Mouse (Mus musculus) bone marrow, adult 2 months (tissue): ENCODE measurements at regions not wholly inside any gene's neighbourhood (a gene's known extent, or its start where the extent isn't known, plus 50 kb on each side); places are given as distances from the start of the nearest gene placed in this dataset.

ENCODE experiments used
- H3K27ac ChIP-seq: fragments of 200-500 bp; 2 replicates; pipeline ENCODE4 v1.5.1; 2012; ENCODE audit warnings: low read depth, mild to moderate bottlenecking, control low read depth, inconsistent platforms, low read length; ENCODE audit not compliant: control insufficient read depth, poor library complexity, insufficient read depth
- H3K4me1 ChIP-seq: fragments of 200-500 bp; 2 replicates; pipeline ENCODE4 v1.6.1; 2011; ENCODE audit warnings: low read length; ENCODE audit not compliant: control insufficient read depth, insufficient read depth
- H3K4me3 ChIP-seq: fragments of 200-500 bp; replicated peaks from 2 replicates; pipeline ENCODE3; 2011; ENCODE audit warnings: mild to moderate bottlenecking, low read depth, low read length, control low read depth; ENCODE audit not compliant: control insufficient read depth
- CTCF ChIP-seq: fragments of 200-500 bp; IDR thresholded peaks from 2 replicates; pipeline ENCODE4 v1.5.1; 2011; ENCODE audit warnings: low read length, control low read depth; ENCODE audit not compliant: control insufficient read depth, insufficient read depth
- POLR2A ChIP-seq: fragments of 200-500 bp; IDR thresholded peaks from 2 replicates; pipeline ENCODE4 v1.6.1; 2011; ENCODE audit warnings: low read depth, mild to moderate bottlenecking, control low read depth, low read length, borderline replicate concordance; ENCODE audit not compliant: control insufficient read depth
- WGBS: fragments of 180-500 bp; shearing (Covaris S2); methylation state at CpG from one replicate; pipeline ENCODE4 v1.1.7; 2018; 5-methylcytosine and 5-hydroxymethylcytosine counted together

GRCm38 (mm10) chr3:41484920-41485319 lies 70.6 kb upstream of the Jade1 start:
- H3K4me3 ChIP-seq: no peak overlapping the region
- TF ChIP-seq POLR2A: no peak
- TF ChIP-seq CTCF: no peak
- no peak overlapping the region for H3K27ac ChIP-seq
- no peaks in the 10 kb centered on the region; the same call in 1 of the 2 replicates for H3K4me1 ChIP-seq
- WGBS: 87% methylated on average over 9 of the region's 9 CpGs

DNA sequence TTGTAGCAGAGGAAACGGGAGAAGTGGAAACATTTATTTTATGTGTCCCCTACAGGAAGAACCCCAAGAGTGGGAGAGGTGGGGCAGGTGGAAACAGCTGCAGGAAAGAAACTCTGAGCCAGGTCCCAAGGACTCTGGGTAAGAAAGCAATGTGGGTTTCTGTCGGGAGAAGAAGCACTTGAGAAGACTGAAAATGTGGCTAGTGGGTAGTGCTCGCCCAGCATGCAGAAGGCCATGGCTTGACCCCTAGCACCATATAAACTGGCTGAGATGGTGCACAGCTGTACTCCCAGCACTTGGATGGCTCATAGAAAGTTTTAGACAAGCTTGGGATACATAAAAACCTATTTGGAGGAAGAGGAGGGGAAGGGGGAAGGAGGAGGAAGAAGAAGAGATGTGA lies 71.9 kb upstream of the Jade1 start:
- no peak overlapping the region for H3K4me3 ChIP-seq
- WGBS: 9% methylated on average over 3 of the region's 3 CpGs
- TF ChIP-seq POLR2A: no peak
- no peak for TF ChIP-seq CTCF
- no peak overlapping the region for H3K27ac ChIP-seq
- no peaks in the 10 kb centered on the region; the same call in 1 of the 2 replicates for H3K4me1 ChIP-seq

DNA sequence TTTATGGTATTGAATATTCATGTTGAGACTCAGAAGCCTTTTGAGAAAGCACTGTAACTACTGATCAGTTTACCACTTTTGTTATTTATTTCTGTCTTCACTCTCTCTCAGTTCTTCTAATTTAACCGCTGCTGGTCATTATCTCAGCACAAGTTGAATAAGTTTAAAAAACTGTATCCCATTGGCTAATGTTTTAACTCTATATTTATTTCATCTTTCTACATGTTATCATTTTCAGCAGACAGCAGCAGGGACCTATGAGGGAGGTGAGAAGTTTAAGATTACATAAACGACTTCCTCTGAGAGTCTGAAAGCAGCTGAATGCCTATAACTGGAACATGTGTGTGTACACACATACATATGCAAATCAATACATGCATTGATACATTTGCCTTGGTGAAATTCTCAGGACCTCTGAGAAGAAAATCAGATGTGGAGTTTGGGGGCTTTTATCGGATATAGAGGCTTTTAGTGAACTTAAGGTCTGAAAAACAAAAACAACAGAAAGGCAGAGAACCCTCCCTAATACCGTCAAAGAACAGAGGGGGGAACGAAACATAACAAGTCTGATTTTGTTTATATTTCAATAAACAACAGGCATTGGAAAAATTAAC lies 72.5 kb upstream of the Jade1 start:
- Histone ChIP-seq H3K4me1 (no peaks in the 10 kb centered on the region; the same call in 1 of the 2 replicates), H3K4me3 (no peak overlapping the region), H3K27ac (no peak overlapping the region)
- 17% methylated on average over 5 of the region's 5 CpGs for WGBS
- TF ChIP-seq POLR2A (no peak), CTCF (no peak)

GRCm38 (mm10) chr3:41480186-41480585 lies 75.3 kb upstream of the Jade1 start:
- no peak for TF ChIP-seq CTCF
- TF ChIP-seq POLR2A: no peak
- 82% methylated on average over 3 of the region's 3 CpGs for WGBS
- no peak overlapping the region for H3K27ac ChIP-seq
- no peaks in the 10 kb centered on the region; the same call in 1 of the 2 replicates for H3K4me1 ChIP-seq
- H3K4me3 ChIP-seq: no peak overlapping the region

DNA sequence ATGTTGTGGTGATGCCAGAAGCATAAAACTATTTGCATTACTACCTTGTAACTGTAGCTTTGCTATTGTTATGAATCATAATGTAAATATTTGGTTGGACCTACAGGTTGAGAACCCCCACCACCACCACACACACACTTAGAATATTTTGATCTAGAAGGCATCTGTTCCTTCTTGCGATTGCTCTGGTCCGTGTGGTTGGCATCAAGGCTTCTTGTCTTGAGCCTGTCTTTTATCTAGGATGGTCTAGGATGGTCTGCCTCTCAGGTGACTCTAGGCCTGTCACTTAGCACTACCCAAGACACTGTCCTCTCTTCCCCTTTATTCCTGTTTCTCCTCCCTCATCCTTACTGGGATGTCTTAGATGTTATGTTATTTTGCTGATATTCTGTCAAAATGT lies 76.6 kb upstream of the Jade1 start:
- Histone ChIP-seq H3K4me3 (no peak overlapping the region), H3K27ac (no peak overlapping the region), H3K4me1 (no peaks in the 10 kb centered on the region)
- TF ChIP-seq CTCF: no peak
- TF ChIP-seq POLR2A: no peak
- WGBS: 89% methylated on average over 2 of the region's 2 CpGs

GRCm38 (mm10) chr3:41476516-41476915 lies 79.0 kb upstream of the Jade1 start:
- WGBS: 86% methylated on average over 6 of the region's 6 CpGs
- Histone ChIP-seq H3K4me3 (no peak overlapping the region), H3K4me1 (no peaks in the 10 kb centered on the region), H3K27ac (no peak overlapping the region)
- no peak for TF ChIP-seq CTCF
- TF ChIP-seq POLR2A: no peak

DNA sequence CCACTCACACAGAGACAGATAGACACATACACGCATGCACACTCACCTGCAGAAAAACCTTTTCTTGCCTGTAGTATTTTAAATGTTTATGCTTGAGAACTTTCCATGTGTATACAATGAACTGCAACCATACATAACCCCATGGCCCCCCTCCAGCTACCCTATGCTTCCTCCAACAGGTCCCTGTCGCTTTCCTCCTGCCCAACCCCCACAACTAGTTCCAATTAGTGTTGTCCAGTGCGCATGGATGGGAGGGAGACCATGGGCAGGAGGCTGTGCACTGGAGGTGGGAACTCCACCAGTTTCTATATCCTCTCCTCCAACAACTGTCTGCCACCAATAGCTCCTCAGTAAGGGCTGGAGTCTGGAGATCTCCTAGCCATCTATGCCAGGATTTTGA lies 82.9 kb upstream of the Jade1 start:
- 90% methylated on average over 3 of the region's 3 CpGs for WGBS
- TF ChIP-seq POLR2A: no peak
- no peak for TF ChIP-seq CTCF
- Histone ChIP-seq H3K4me3 (no peak overlapping the region), H3K27ac (no peak overlapping the region), H3K4me1 (no peaks in the 10 kb centered on the region; the same call in 1 of the 2 replicates)

DNA sequence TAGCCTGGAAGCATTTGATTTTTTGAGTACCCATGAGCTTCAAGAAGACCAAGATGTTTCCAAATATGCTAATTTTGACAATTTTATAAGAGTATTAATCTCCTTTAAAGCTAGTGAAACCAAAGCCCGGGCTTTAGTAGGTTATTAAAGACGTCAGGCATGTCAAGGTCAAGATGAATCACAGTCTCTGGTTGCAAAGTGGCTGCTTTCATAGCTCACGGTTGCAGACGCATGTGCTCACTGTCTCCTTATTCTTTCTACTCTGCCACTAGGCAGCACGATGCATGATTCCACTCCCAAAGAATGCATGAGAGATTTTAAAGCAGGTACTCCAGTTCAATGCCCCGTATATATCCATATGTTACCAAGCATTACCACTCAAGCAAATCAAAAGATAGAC lies 86.4 kb upstream of the Jade1 start:
- TF ChIP-seq CTCF (no peak), POLR2A (no peak)
- no peak overlapping the region for H3K4me3 ChIP-seq
- WGBS: 81% methylated on average over 6 of the region's 6 CpGs
- H3K4me1 ChIP-seq: no peaks in the 10 kb centered on the region; the same call in 1 of the 2 replicates
- H3K27ac ChIP-seq: no peak overlapping the region

DNA sequence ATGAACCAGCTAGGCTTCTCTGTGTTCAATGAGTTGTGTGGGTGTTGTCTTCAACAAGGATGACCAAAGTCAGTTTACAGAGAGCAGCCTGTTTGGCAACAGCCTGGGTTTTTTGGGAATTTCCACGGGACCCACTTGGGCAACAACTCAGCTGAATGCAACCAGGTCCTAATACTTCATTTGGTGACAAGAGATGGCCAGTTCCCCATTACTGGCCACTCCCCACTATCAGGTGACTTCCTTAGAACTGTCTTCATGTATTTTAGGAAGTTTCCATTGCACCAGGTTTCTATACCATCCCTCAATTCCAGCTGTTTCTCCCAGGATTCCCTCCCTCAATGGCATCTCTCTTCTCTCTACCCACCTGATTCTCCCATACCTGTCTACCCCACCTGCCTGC lies 87.7 kb upstream of the Jade1 start:
- Histone ChIP-seq H3K4me3 (no peak overlapping the region), H3K4me1 (peaks cover 2% of the 10 kb centered on the region), H3K27ac (no peak overlapping the region)
- WGBS: 26% methylated on average over 1 of the region's 1 CpGs
- TF ChIP-seq CTCF (no peak), POLR2A (no peak)
